Mouse (Mus musculus): ENCODE measurements at regions not wholly inside any gene's neighbourhood (a gene's known extent, or its start where the extent isn't known, plus 50 kb on each side); places are given as distances from the start of the nearest gene placed in this dataset.

DNA sequence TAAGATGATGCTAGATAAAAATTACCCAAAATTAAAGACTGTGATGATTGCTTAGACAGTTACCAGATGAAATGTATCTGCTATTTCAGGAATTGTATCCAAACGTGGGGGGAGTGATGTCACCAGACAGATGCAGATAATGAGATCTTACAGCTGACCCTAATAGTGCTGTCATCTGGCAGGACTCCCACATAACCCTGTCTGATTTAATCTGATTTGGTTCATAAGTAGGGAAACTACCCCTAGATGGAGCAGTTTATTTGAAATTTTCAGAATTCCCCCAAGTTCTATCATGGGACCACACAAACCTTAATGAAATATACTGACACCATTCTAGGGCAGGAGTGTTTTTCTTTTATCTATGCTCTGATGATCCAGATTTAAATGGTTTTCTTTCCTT lies 278.4 kb upstream of the Zic4 start:
- TF ChIP-seq CTCF (IDR thresholded peaks at IDR 0.05; ENCODE audit: low read depth) (no peak), EP300 (IDR thresholded peaks at IDR 0.05; ENCODE audit: low read depth) (no peak)

All from liver, postnatal 0 days (tissue).